Mouse (Mus musculus) megakaryocyte progenitor cell, adult 5-6 weeks (primary cell): Measurements from ENCODE around the gene Morc3. TPM values are rescaled to one million over a fixed set of nuclear protein-coding genes. Genes with fewer than 3 reads are reported as not detected.

Source experiments
- ATAC-seq: replicated peaks from 2 replicates; pipeline ENCODE4 v1.8.0; 2016; ENCODE audit warnings: mild to moderate bottlenecking, moderate TSS enrichment, inconsistent platforms; ENCODE audit not compliant: poor library complexity
- total RNA-seq, 2 experiments: library from RNA; stranded (forward) in 1 of 2; stranded (reverse) in 1 of 2; fragments of 157-497, 149-512 nt in 1 of 2; fragments of 200-1000 nt in 1 of 2; gene quantifications; 2 replicates each; pipeline versions ENCODE4 v1.2.3 to v1.2.4; 2015 to 2017

The Morc3 gene
- total RNA-seq, 2 experiments from 2014 or later, result 119 to 132 TPM

DNA sequence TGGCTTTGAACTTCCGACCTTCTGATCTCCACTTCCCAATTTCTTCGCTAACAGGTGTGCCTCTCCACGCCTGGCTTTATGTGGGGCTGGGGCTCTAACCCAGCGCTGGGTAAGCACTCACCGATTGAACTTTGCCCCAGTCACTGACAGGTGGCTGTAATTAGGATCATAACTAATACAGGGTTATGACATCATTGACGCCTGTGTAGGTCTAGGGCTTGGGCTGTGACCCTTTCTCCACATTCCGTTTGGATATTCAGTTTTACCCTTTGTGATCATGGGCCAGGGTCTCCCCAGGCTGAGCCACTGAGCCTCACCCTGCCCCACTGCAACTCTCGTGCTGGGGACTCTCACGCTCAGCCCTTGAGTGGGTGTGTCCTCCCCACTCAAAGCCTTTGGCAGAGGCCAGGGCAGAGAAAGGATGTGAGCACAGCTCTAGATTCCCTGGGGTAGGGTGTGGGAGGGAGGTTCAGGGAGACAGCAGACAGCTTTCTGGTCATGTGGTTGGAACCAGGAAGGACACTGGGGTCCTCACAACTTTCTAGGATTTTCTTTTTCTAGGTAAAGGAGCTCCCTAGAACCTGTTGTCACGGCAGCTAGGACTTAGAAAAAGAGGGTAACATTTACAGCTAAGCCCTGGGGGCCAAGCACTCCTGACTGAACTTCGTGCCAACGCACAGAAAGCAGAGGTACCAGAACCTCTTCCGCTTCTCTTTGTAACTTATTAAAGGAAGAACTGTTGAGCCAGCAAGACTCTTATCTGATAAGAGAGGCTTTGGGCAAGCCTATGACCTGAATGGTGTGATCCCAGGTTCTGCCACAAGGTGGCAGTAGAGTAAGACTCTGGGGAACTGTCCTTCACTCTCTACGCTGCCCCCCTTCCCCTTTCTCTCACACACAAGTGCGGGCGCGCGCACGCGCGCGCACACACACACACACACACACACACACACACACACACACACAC is 86.1 kb downstream of the Morc3 start:
- ATAC-seq, result peak; percentile 87

DNA sequence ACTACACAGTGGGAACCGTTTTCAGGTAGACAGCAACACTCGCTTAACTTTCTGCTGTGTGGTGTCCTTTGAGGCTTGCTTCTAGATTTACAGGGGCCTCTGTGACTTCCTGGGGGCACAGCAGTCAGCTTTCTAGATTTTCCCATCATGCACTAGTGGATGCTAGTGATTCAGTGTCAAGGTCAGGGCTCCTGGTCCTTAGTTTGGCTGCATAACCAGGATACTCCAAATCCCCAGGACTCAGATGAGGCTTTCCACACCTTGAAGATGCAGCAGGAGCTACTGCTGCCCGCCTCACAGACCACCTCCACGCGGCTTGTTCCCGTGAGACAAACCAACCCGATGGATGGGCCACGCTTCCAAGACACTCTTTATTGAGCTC is 86.7 kb downstream of the Morc3 start:
- ATAC-seq, result no peak

DNA sequence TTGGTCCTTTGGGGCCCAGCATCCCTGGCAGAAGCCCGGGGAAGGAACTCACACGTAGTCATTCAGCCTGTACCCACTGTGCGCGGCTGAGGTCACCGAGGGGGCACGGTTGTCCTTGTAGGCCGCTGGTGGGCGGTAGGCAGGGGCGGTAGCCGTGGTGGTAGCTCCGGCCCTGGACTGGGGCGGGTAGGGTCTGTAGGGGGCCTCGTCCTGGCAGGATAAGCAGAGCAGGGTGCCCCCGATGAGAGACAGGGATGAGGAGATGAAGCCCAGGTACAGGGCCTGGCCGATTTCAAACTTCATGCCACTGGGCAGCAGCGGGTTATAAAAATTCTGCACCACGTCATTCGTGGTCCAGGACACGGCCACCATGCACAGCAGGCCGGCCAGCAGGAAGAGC is 87.3 kb downstream of the Morc3 start:
- no peak for ATAC-seq

DNA sequence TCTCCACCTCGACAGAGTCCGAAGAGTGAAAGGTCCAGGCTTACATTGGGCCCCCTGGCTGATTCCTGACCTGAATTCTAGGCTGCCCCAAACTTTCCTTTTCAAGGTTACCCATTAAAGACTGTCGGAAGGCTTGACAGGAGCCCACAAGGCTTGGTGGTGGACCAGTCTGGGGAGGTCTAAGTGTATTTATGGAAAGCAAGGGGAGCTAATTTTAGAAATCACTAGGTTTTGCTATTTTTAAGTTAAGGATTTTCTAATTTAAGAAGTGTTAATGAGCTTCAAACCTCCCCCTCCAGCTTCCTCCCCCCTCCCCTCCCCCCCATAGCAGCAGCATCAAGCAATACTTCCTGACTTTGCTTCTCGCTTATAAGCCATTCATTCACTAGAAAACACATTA is 88.8 kb downstream of the Morc3 start:
- ATAC-seq, result no peak

- ATAC-seq, result no peak
Observed at GRCm38 (mm10) chr16:93922835-93923389, 91.0 kb downstream of the Morc3 start.

DNA sequence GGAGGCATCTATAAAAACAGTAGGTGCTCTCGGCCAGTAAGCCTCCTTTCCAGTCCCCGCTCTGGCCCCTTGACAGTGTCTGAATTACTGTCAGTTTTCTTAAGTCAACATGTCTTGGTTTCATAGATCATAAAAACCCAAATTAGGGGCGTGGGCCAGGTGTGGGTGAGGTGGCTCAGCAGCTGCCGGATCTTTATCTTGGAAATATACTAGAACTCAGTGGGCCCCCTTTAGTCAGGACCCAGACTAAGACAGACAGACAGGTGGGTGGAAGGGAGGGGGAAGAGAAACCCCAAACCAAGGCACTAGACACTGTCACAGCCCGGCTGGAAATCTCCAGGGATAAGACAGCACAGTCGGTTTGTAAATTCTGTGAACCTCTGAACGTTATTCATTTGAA is 91.9 kb downstream of the Morc3 start:
- no peak for ATAC-seq

Other genes with a start within 250 kb of the Morc3 start
- gene Setd4, start 228.1 kb upstream of the Morc3 start, total RNA-seq (2015), result 6.8 and 8.0 TPM in 2 replicates
- gene Setd4, start 228.1 kb upstream of the Morc3 start, total RNA-seq (2017), result 2.4 and 7.6 TPM in 2 replicates
- gene Cbr1, start 226.3 kb upstream of the Morc3 start, total RNA-seq (2015), result 20.7 and 27.4 TPM in 2 replicates
- 15.2 and 16.7 TPM in 2 replicates for gene Cbr1, start 226.3 kb upstream of the Morc3 start, total RNA-seq (2017)
- gene Gm5678, start 204.0 kb upstream of the Morc3 start, total RNA-seq (2015), result not detected in 2 replicates
- not detected in 2 replicates for gene Gm5678, start 204.0 kb upstream of the Morc3 start, total RNA-seq (2017)
- gene Cbr3, start 148.9 kb upstream of the Morc3 start, total RNA-seq (2015), result 0.37 TPM in 1 of 2 replicates, not detected in the other
- 0.08 TPM in 1 of 2 replicates, not detected in the other for gene Cbr3, start 148.9 kb upstream of the Morc3 start, total RNA-seq (2017)
- gene Dop1b, start 120.2 kb upstream of the Morc3 start, total RNA-seq (2015), result 8.6 and 9.7 TPM in 2 replicates
- gene Dop1b, start 120.2 kb upstream of the Morc3 start, total RNA-seq (2017), result 4.7 and 5.8 TPM in 2 replicates
- 38.3 and 49.3 TPM in 2 replicates for gene Chaf1b, start 51.8 kb downstream of the Morc3 start, total RNA-seq (2015)
- 51.5 and 51.6 TPM in 2 replicates for gene Chaf1b, start 51.8 kb downstream of the Morc3 start, total RNA-seq (2017)
- gene Cldn14, start 176.7 kb downstream of the Morc3 start, total RNA-seq (2015), result not detected in 2 replicates
- not detected in 2 replicates for gene Cldn14, start 176.7 kb downstream of the Morc3 start, total RNA-seq (2017)